Mouse (Mus musculus) megakaryocyte-erythroid progenitor cell, adult 5 weeks (primary cell): ENCODE measurements around the gene Prm2. TPM values are rescaled to one million over a fixed set of nuclear protein-coding genes. Genes with fewer than 3 reads are reported as not detected.

Experiments used
- polyA plus RNA-seq: library from polyadenylated mRNA; stranded (reverse); fragments of >175 nt; gene quantifications from 2 replicates; pipeline ENCODE4 v1.2.3, GENCODE M21; 2012

The Prm2 gene
- polyA plus RNA-seq: not detected in 2 replicates

DNA sequence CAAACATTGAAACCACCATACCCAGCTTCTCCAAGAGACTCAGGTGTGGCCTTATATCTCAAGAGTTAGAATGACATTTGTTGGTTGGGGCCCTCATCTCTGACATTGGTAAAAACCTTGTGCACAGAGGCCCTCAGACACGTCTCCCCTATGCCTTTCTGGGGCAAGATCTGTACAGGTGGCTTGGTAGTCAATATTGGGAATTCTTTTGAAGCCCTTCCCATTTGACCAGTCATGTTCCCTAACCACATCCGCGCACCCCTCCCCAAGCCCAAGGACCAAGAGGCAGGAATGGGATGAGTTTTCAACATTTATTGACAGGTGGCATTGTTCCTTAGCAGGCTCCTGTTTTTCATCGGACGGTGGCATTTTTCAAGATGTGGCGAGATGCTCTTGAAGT is at the start of gene Prm2:
Gene Prm2, minus strand, starts transcription at position 101 of the 400 bp plus-strand sequence.

DNA sequence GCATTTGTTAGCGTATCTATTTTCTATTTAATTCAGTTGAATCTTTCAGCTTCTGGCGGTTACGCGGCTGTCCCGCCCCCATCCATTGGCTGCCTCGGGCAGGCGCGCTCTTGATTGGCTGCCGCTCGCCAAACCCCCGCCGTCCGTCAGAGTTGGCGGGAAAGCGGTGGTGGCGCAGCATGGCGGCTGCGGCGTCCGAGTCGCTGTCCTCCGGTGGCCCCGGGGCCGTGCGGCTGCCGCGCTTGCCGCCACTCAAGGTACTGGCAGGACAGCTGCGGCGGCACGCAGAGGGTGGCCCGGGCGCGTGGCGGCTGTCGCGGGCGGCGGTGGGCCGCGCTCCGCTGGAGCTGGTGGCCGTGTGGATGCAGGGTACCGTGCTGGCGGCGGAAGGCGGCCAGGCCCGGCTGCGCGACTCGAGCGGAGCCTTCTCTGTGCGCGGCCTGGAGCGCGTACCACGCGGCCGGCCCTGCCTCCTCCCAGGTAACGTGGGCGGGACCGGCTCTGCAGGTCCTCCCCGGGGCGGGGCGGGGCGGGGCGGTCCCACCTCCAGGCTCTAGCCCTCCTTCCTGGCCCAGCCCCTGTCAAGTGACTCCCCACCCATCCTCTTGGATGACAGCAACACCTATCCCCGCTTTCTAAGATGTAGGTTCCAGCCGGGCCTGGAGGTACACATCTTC is 39.1 kb upstream of the Prm2 start, which contains the start of gene Rmi2:
Gene Rmi2, plus strand, starts transcription at position 149 of the 677 bp plus-strand sequence.

GRCm38 (mm10) chr16:10812865-10813371 is 17.0 kb upstream of the Prm2 start, which contains the start of gene Gm11172:
Gene Gm11172 (plus strand): TSS chr16:10812915.

DNA sequence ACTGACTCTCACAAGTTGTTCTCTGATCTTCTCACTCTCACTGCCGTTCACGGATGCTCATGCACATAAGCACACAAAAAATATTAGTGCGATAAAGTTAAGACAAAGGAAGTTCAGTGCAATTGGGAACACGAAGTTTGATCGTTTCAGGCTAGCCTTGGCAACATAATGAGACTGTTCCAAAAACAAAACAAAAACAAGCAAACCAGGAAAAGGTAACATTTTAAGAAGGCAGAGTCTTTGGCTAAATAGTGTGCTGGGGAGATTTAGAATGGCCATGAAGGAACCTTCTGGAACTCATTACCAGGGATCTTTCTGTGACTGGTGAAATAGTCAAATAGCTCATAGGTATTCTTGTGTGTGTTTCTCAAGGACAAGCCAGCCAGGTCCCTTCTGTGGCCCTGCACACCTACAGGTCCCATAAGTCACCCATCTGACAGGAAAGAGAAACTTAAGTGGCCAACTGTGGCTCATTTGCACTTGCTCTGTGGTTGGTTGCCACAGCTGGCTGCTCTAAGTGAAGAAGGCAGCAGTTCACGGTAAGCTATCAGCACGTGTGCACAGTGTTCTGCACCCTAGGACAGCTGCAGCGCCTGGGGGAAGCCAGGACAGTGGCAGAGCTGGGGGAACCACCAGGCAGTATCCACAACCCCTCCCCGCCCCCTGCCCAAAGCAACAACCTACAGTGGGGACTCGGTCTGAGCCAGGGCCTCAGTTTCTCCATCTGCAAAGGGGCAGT is 10.0 kb upstream of the Prm2 start, which contains the start of gene Prm1:
Gene Prm1, minus strand, starts transcription at position 51 of the 739 bp plus-strand sequence.

DNA sequence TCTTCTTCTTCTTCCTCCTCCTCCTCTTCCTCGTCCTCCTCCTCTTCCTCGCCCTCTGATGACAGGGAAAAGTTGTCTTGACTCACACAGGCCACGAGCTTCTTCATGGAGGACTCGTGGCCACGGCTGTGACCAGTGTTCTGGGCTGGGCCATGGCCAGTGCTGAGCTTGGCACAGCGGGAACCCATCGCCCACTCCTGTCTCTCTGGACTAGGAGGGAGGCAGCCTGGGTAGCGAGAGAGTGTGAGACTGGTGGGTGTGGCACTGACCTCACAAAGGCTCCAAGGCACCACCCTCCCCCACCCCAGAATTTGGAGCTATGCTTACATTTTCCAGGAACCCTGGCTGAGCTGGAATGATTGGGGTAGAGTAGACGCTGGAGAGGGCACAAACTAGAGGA is 5.2 kb downstream of the Prm2 start, which contains the start of gene Prm3:
Gene Prm3, minus strand, starts transcription at position 213 of the 400 bp plus-strand sequence.

GRCm38 (mm10) chr16:10788271-10788670 is 7.7 kb downstream of the Prm2 start, which contains the start of gene Tnp2:
Gene Tnp2 (minus strand): TSS chr16:10788660.

DNA sequence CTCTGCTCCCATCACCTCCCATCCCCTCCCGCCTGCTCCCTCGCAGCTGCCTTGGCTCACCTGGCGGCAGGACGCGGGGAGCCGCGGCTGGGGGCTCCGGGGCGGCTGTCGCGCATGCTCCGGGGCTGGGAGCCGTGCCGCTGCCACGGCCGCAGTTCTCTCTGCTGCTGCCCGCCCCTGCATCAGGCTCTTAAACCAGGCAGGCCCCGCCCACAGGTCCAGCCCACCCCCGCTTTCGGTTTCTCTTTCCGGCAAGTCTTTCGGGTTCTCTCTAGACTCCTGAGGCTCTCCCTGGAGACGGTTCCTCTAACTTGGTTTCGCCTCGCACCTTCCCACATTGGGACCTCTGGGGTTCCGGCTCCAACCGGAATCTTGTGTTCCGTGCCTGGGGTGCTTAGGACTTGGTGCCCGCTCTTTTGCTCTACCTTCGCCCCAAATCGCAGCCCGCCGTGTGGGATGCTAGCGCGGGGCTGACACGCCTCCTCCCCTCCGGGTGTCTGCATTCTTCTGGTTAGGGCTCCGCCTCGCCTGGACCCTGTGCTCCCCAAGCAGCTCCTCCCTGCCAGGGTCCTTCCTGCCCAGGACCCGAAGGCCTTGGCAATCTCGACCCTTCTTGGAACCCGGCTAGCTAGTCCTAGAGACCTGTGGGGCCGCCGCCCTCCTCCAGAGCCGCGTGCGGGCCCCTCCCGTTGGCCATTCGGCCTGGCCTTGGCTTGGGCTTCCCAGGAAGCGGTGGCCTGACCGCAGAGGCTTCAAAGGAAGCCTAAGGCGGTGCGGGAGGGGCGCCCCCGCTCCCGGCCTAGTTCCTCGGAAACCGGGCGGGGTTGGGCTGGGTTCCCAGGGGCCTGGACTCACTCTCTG is 10.3 kb downstream of the Prm2 start, which contains the start of gene Socs1:
Gene Socs1, minus strand, starts transcription at position 166 of the 861 bp plus-strand sequence.

Other genes with a start within 250 kb of the Prm2 start
- 14.1 and 21.9 TPM in 2 replicates for gene Socs1, start 10.6 kb downstream of the Prm2 start, polyA plus RNA-seq
- not detected in 2 replicates for gene Tnp2, start 7.5 kb downstream of the Prm2 start, polyA plus RNA-seq
- gene Prm3, start 5.2 kb downstream of the Prm2 start, polyA plus RNA-seq: not detected in 2 replicates
- gene Prm1, start 9.7 kb upstream of the Prm2 start, polyA plus RNA-seq: not detected in 2 replicates
- gene Gm11172, start 16.8 kb upstream of the Prm2 start, polyA plus RNA-seq: not detected in 2 replicates
- 6.7 and 7.5 TPM in 2 replicates for gene Rmi2, start 38.9 kb upstream of the Prm2 start, polyA plus RNA-seq